Mouse (Mus musculus): ENCODE measurements at regions not wholly inside any gene's neighbourhood (a gene's known extent, or its start where the extent isn't known, plus 50 kb on each side); places are given as distances from the start of the nearest gene placed in this dataset.

DNA sequence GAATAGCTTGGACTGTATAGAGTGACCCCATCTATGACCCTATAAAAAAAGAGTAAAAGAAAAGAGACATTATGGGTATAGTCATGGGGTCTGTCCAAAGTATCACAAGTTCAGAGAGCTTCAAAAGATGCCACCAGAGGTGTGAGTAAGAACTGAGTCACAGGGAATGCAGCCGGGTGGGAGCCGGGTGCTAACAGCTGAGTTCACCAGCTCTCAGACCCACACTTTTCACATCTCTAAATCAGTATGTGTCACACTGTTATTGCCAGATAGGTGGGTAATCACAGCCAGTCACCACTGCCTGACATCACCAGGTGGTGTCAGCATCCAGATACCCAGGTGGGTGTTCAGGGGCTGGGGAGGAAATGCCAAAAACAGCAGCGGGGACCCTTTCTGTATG lies 81.1 kb upstream of the Spred2 start:
- no peak for TF ChIP-seq POLR2A (IDR thresholded peaks at IDR 0.05; ENCODE audit: control insufficient read depth, low read depth, low read length)
- no peak for TF ChIP-seq CTCF (IDR thresholded peaks at IDR 0.05; ENCODE audit: control insufficient read depth, insufficient read depth, insufficient replicate concordance, low read depth, low read length)

Measured in testis, adult 2 months (tissue).